Mouse (Mus musculus): ENCODE measurements at regions not wholly inside any gene's neighbourhood (a gene's known extent, or its start where the extent isn't known, plus 50 kb on each side); places are given as distances from the start of the nearest gene placed in this dataset.

GRCm38 (mm10) chr13:84570206-84570605 lies 348.1 kb downstream of the Tmem161b start:
- TF ChIP-seq NRF1 (IDR thresholded peaks at IDR 0.05; ENCODE audit: insufficient read depth, low read depth, low read length, poor library complexity, severe bottlenecking): no peak
- no peak for TF ChIP-seq MAFK (IDR thresholded peaks at IDR 0.05; ENCODE audit: borderline replicate concordance, low read depth, low read length)
- TF ChIP-seq GATA1 (IDR thresholded peaks at IDR 0.05; ENCODE audit: low read depth, low read length): no peak
- no peak for TF ChIP-seq CTCF (IDR thresholded peaks at IDR 0.05 in 2 of 3, conservative IDR thresholded peaks at IDR 0.05 in 1 of 3; ENCODE audit: control insufficient read depth in 1 of 3, insufficient read depth in 1 of 3, low read depth in 2 of 3, low read length in 3 of 3, poor library complexity in 1 of 3, severe bottlenecking in 1 of 3)
- no peak for TF ChIP-seq SIN3A (IDR thresholded peaks at IDR 0.05; ENCODE audit: low read length)
- no peak for TF ChIP-seq POLR2A (IDR thresholded peaks at IDR 0.05; ENCODE audit: control insufficient read depth in 1 of 2, insufficient read depth in 1 of 2, low read depth in 1 of 2, low read length in 2 of 2, poor library complexity in 1 of 2)
- TF ChIP-seq BHLHE40 (IDR thresholded peaks at IDR 0.05; ENCODE audit: borderline replicate concordance, low read depth, low read length): no peak
- TF ChIP-seq RCOR1 (IDR thresholded peaks at IDR 0.05; ENCODE audit: low read depth, low read length): no peak
- no peak for TF ChIP-seq KAT2A (conservative IDR thresholded peaks at IDR 0.05; ENCODE audit: low read depth, low read length)
- no peak for TF ChIP-seq ZKSCAN1 (IDR thresholded peaks at IDR 0.05; ENCODE audit: low read depth, low read length)
- no peak for TF ChIP-seq ZNF384 (IDR thresholded peaks at IDR 0.05; ENCODE audit: low read depth, low read length)
- TF ChIP-seq ELF1 (IDR thresholded peaks at IDR 0.05; ENCODE audit: low read depth, low read length): no peak
- TF ChIP-seq NELFE (IDR thresholded peaks at IDR 0.05; ENCODE audit: low read depth, low read length): no peak

Measured in MEL (cell line).